Mouse (Mus musculus) heart, embryonic 11.5 days (tissue): Measurements from ENCODE around the gene Adcy9. TPM values are rescaled to one million over a fixed set of nuclear protein-coding genes. Genes with fewer than 3 reads are reported as not detected.
A peak's percentile ranks its signal among the peaks of the same experiment; 100 is the strongest.
"Not testable (repeated sequence)": the region's sequence is repeated elsewhere in the genome, so short reads cannot be mapped to it uniquely, and the experiment has no call there.

Source experiments
- ATAC-seq: fragments of 200-750 bp; cut with Nextera tagmentation; replicated peaks from 2 replicates; pipeline ENCODE4 v1.8.0; 2017; ENCODE audit warnings: moderate library complexity; ENCODE audit not compliant: insufficient number of reproducible peaks, low FRiP score, low TSS enrichment
- H3K27ac ChIP-seq: fragments of 300-500 bp; sonication (generic); 2 replicates; pipeline ENCODE4 v1.5.1; 2014; ENCODE audit warnings: mild to moderate bottlenecking, low read depth, low read length
- H3K27me3 ChIP-seq: fragments of 300-500 bp; sonication (generic); 2 replicates; pipeline ENCODE4 v1.6.1; 2014; ENCODE audit warnings: mild to moderate bottlenecking, low read length, mixed read lengths; ENCODE audit not compliant: control insufficient read depth, insufficient read depth
- H3K36me3 ChIP-seq: fragments of 300-500 bp; sonication (generic); 2 replicates; pipeline ENCODE4 v1.6.1; 2014; ENCODE audit warnings: mild to moderate bottlenecking, low read length, moderate library complexity, mixed read lengths; ENCODE audit not compliant: control insufficient read depth, insufficient read depth
- H3K4me1 ChIP-seq: fragments of 300-500 bp; sonication (generic); 2 replicates; pipeline ENCODE4 v1.6.1; 2014; ENCODE audit warnings: low read length; ENCODE audit not compliant: control insufficient read depth, insufficient read depth
- H3K4me2 ChIP-seq: fragments of 300-500 bp; sonication (generic); 2 replicates; pipeline ENCODE4 v1.6.1; 2014; ENCODE audit warnings: mild to moderate bottlenecking, moderate library complexity
- H3K4me3 ChIP-seq: fragments of 300-500 bp; sonication (generic); 2 replicates; pipeline ENCODE4 v1.5.1; 2014; ENCODE audit warnings: low read depth, low read length
- H3K9ac ChIP-seq: fragments of 300-500 bp; sonication (generic); 2 replicates; pipeline ENCODE4 v1.6.1; 2014; ENCODE audit warnings: mild to moderate bottlenecking, low read depth, low read length, moderate library complexity
- H3K9me3 ChIP-seq: fragments of 300-500 bp; sonication (generic); replicated peaks from 2 replicates; pipeline ENCODE4 v1.6.1; 2016; ENCODE audit warnings: low read length; ENCODE audit not compliant: control insufficient read depth
- WGBS: fragments of 180-500 bp; shearing (Covaris S2); extraction: QIAGEN DNeasy Blood & Tissue Kit; methylation state at CpG from one replicate; pipeline ENCODE4 v1.1.7; 2014; ENCODE audit not compliant: insufficient replicate concordance; 5-methylcytosine and 5-hydroxymethylcytosine counted together
- polyA plus RNA-seq: library from polyadenylated mRNA; unstranded; fragments of >200 nt; fragmentation: Nextera tagmentation; extraction: Ambion mirVana; gene quantifications from 2 replicates; pipeline ENCODE4 v1.2.1, GENCODE M21; 2014

Gene Adcy9
- polyA plus RNA-seq, 1 experiment from 2014 or later: 0.99 TPM

DNA sequence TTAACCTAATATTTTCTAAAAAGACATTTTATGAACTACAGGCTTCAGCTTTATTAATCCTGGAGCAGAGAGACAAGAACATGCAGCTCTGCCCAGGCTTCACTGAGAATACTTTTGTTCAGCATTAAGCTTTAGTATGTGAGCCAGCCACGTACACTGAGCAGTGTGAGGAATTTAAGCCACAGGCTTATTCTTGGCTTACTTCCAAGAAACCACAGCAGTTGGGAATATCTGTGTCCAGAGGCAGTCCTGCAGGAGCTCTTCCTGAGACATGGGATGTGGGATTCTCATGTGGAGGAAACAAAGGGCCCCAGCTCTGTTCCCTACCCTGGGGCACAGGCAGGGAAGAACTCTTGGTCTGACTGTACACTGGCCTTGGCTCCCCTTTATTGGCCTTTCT lies 149.4 kb downstream of the Adcy9 start:
- Histone ChIP-seq H3K27me3 (no peaks in the 10 kb centered on the region), H3K4me1 (peaks cover 38% of the 10 kb centered on the region), H3K4me2 (no peak overlapping the region), H3K4me3 (no peak overlapping the region), H3K9me3 (no peaks in the 10 kb centered on the region), H3K9ac (peak overlapping the region; percentile 34; the same call in 1 of the 2 replicates), H3K36me3 (no peaks in the 10 kb centered on the region), H3K27ac (peak overlapping the region; percentile 80)
- 6% methylated on average over 1 of the region's 1 CpGs for WGBS
- ATAC-seq: 0 out of 2 replicates have a peak, but pooled peaks have one; percentile 59

DNA sequence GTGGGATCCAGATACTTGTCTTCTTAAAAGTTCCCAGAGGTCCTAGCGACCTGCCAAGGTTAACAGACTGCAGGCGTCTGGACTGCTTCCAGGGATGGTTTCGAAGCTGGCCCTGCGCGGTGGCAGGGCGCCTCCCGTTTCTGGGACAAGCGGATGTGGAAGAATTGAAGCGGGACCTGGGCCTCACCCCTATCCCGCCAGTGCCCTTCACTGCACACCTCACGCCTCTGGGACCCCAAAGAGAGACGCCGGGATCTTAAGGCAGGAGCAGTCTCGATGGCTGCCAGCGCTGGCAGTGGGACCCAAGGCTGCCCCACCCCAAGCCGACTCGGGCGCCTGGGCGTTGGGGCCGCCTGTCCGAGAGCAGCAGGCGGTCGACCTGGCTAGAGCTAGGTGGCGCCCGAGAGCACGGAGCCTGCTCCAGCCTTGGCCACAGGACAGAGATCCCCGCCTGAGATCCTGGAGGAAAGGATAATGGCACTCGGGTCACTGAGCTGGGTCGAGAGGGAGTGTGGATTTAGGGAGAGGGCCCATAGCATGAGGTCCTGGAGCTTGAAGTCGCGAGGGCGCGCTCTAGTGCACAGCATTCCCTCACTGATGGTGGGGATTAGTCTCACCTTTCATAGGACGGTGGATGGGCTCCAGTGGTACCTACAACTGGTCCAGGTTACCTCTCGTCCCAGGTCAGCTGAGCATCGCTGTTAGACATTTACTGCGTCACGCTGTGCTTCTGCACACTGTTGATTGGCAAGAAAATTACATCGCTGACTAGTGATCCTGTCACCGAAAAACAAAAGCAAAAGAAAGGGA lies 152.2 kb downstream of the Adcy9 start:
- 7% methylated on average over 40 of the region's 40 CpGs for WGBS
- Histone ChIP-seq H3K9me3 (no peaks in the 10 kb centered on the region), H3K27ac (peak overlapping the region; percentile 77), H3K4me2 (peak overlapping the region; percentile 78), H3K4me1 (peaks cover 25% of the 10 kb centered on the region), H3K27me3 (no peaks in the 10 kb centered on the region), H3K9ac (peak overlapping the region; percentile 73), H3K4me3 (peak overlapping the region; percentile 38), H3K36me3 (no peaks in the 10 kb centered on the region)
- ATAC-seq: peak; percentile 75

DNA sequence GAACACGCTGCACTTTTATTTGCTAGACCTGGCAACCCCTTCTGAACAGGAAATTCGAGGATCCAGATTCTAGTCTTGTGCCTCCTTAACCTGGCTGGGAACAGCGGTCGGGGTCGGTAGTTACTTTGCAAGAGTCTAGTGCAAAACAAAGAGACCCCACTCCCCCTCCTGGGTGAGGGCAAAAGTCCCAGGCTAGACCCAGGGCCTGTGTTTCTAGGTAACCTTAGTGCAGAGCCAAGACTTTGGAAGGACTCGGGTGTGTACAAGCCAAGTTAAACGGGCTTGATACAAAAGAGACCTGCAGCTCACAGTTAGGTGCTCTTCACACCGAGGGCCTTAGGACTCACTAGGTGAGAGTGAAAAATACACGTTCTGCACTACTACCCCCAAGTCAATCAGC lies 152.8 kb downstream of the Adcy9 start:
- 48% methylated on average over 9 of the region's 9 CpGs for WGBS
- Histone ChIP-seq H3K27ac (peak overlapping the region; percentile 77), H3K4me1 (peaks cover 23% of the 10 kb centered on the region), H3K4me3 (peak overlapping the region; percentile 38), H3K36me3 (no peaks in the 10 kb centered on the region), H3K27me3 (no peaks in the 10 kb centered on the region), H3K9ac (peak overlapping the region; percentile 73; the same call in 1 of the 2 replicates), H3K9me3 (no peaks in the 10 kb centered on the region), H3K4me2 (peak overlapping the region; percentile 78)
- no peak for ATAC-seq

DNA sequence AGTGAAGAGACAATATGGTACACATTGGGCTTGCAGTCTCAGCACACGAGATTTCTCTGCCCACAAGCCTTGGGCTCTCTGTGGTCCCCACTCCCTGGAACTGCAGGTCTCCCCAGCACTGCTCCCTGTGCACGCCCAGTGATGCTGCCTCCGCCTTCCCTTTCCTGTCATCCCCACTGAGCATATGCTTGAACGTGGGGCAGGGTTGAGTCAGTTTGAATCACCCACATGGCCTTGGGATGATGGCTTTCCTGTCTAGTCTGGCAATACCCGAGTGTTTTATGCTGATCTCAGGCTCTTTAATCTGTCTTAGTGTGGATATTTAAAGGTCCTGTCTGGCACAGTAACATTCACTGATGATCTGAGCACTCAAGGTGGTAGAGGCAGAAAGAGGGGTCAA lies 154.9 kb downstream of the Adcy9 start:
- ATAC-seq: no peak
- Histone ChIP-seq H3K9me3 (no peaks in the 10 kb centered on the region), H3K4me3 (no peak overlapping the region), H3K27ac (no peak overlapping the region), H3K4me2 (no peak overlapping the region), H3K4me1 (peaks cover 7% of the 10 kb centered on the region), H3K36me3 (no peaks in the 10 kb centered on the region), H3K27me3 (no peaks in the 10 kb centered on the region), H3K9ac (no peak overlapping the region)
- 59% methylated on average over 5 of the region's 5 CpGs for WGBS

DNA sequence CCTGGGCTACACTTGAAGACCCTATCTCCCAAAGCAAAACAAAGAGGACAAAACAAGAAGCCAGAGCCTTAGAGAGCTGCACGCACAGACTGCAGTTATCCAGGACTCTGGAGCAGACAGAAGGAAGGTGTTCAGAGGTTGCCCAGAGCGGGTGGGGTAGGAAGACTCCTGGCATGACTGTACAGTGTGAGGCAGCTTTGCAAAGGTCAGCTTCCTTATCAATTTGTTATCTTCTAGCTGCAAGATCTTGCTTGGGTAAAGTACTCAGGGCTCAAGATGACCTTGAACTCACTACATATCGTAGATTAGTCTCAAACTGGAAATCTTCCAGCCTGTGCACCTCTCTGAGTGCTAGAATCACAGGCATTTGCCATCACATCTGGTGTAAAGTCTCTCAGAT lies 156.8 kb downstream of the Adcy9 start:
- 67% methylated on average over 3 of the region's 3 CpGs for WGBS
- H3K36me3 ChIP-seq: no peaks in the 10 kb centered on the region
- H3K9ac ChIP-seq: no peak overlapping the region
- H3K27me3 ChIP-seq: no peaks in the 10 kb centered on the region
- H3K4me1 ChIP-seq: peaks cover 6% of the 10 kb centered on the region; the same call in 1 of the 2 replicates
- H3K27ac ChIP-seq: no peak overlapping the region
- no peak overlapping the region for H3K4me2 ChIP-seq
- no peaks in the 10 kb centered on the region for H3K9me3 ChIP-seq
- H3K4me3 ChIP-seq: no peak overlapping the region
- ATAC-seq: no peak

DNA sequence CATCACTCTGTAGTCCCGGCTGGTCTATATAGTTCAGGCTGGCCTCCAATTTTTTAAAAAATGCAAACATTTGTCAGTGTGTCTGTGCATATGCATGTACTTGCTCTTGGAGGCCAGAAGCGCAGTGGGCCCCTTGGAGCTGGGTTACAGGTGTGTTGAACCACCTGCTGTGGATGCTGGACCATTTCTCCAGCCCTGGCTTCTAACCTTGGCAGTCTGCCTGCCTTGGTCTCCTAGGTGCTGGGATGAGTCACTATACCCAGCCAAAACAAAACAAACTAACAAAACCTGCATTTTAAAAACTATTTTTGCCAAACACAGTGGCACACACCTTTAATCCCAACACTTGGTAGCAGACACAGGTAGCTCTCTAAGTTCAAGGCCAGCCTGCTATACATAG lies 162.8 kb downstream of the Adcy9 start:
- H3K4me2 ChIP-seq: no peak overlapping the region
- no peaks in the 10 kb centered on the region for H3K4me1 ChIP-seq
- 77% methylated on average over 2 of the region's 2 CpGs for WGBS
- no peak for ATAC-seq
- H3K9me3 ChIP-seq: no peaks in the 10 kb centered on the region
- no peak overlapping the region for H3K27ac ChIP-seq
- no peak overlapping the region for H3K4me3 ChIP-seq
- H3K9ac ChIP-seq: no peak overlapping the region
- H3K36me3 ChIP-seq: no peaks in the 10 kb centered on the region
- no peaks in the 10 kb centered on the region for H3K27me3 ChIP-seq

DNA sequence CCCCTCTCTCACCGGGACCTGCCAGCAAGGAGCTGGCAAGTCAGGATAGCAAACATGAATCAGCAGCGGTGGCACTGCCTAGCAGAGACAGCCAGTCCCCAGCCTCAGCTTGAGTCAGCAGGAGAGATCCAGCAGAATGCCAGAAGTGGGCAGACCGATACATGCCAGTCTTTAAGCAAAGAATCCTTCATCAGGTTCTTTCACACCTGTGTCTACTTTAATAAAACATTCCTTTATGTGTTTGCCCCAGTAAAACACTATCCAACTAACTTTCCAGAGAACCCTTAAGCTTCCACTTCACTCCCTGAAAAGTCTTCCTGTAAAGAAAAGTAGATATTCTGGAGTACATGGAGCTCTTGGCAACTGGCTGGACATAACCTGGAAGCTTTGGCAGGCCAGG lies 171.5 kb downstream of the Adcy9 start:
- WGBS: 82% methylated on average over 3 of the region's 3 CpGs
- Histone ChIP-seq H3K27ac (no peak overlapping the region), H3K4me3 (no peak overlapping the region), H3K4me1 (no peaks in the 10 kb centered on the region), H3K4me2 (no peak overlapping the region), H3K9ac (no peak overlapping the region), H3K36me3 (no peaks in the 10 kb centered on the region), H3K9me3 (no peaks in the 10 kb centered on the region), H3K27me3 (no peaks in the 10 kb centered on the region)
- ATAC-seq: no peak

DNA sequence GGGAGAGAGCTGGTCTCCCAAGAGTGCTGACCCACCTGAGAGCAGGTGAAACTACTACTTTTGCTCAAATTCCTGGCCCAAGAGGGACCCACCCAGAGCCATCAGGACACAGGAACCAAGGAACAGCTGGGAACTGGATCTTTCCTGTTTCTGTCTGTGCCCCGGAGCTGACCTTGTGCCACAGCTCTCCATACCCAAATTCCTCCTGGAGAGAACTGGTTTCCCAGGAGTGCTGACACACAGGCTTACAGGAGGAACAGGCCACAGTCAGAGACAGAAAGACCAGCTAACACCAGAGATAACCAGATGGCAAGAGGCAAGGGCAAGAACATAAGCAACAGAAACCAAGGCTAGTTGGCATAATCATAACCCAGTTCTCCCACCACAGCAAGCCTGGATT lies 175.1 kb downstream of the Adcy9 start:
- not testable (repeated sequence) for H3K4me3 ChIP-seq, H3K27ac ChIP-seq, H3K4me1 ChIP-seq, ATAC-seq, H3K9me3 ChIP-seq, H3K36me3 ChIP-seq, H3K9ac ChIP-seq, H3K4me2 ChIP-seq, H3K27me3 ChIP-seq
- WGBS: 85% methylated on average over 1 of the region's 1 CpGs
